Mouse (Mus musculus) 3134 (cell line): ENCODE results near the gene Mapkapk3.

Experiments used
- DNase-seq: peaks from one replicate; pipeline ENCODE4 v3.0.0-alpha.2; 2011; ENCODE audit warnings: low spot score; ENCODE audit not compliant: insufficient read length; ENCODE audit errors: extremely low read depth

The Mapkapk3 gene

GRCm38 (mm10) chr9:107294249-107294648 is 4.6 kb upstream of the Mapkapk3 start:
- no peak for DNase-seq

DNA sequence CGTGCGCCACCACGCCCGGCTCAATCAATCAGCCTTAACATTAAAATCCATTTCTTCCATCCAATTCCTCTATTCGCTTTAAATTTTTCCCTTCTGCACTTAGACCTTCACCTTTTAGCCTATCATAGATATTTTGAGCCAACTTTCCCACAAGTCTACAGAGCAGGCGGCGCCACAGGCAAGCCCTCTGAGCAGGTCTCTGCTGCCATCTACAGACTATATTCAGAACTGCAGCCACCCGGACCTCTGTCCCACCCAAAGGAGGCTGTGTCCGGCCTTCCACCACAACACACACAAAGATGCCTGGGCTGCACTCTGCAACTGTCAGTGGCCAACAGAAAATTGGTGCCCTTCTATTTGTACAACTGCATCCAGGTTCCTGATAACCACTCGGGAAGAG is 1.2 kb upstream of the Mapkapk3 start:
- DNase-seq = peak; percentile 25

GRCm38 (mm10) chr9:107288711-107289110 is 966 bp downstream of the Mapkapk3 start:
- DNase-seq = peak; percentile 37

DNA sequence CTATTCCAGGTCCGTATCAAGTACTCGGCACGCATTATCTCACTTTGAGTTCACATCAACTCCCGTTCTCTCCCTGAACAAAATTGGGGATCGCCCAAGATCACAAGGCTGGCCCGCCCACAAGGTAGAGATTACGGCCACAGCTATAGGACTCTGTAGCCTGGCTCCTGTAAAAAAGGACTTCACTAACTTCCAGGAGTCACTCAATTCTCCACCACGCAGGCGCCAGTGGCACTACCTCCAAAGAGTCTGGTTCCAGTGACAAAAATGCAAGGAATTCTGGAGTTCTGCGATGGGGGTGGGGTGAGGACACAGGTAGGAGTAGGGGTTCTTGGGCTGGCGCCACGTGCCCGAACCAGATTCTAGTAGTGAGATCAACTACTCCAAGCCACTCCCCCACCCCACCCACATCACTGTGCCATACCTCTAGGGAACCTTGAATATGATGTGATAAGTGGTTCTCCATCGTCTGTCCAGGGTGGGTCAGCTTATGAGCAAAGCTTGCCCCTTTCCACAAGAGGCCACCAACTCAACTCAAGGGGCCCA is 1.5 kb downstream of the Mapkapk3 start:
- no peak for DNase-seq

- no peak for DNase-seq
Observed at GRCm38 (mm10) chr9:107287294-107287693, 2.4 kb downstream of the Mapkapk3 start.

DNA sequence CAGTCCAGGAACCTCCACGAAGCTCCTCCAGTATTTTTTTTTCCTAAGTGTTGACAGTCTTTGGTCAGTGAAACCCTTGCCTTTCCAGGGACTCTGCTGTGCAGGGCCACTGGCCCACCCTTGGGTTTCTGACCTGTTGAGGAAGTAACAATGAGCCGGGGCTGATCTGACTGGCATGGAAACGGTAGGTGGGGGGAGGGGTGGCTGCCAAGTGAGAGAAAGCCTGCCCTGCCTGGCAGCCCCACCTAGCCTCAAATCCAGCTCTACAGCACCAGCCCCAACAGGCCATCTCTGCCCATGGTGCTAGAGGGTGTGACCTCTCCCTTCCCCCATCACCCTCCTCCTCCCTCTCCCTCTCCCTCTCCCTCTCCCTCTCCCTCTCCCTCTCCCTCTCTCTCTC is 4.7 kb downstream of the Mapkapk3 start:
- DNase-seq = no peak

- no peak for DNase-seq
Observed at GRCm38 (mm10) chr9:107282951-107283350, 6.7 kb downstream of the Mapkapk3 start.

- no peak for DNase-seq
Observed at GRCm38 (mm10) chr9:107281241-107281987, 8.3 kb downstream of the Mapkapk3 start.

GRCm38 (mm10) chr9:107280322-107281027 is 9.2 kb downstream of the Mapkapk3 start:
- no peak for DNase-seq

- DNase-seq = peak; percentile 24
Observed at GRCm38 (mm10) chr9:107279378-107280321, 10.0 kb downstream of the Mapkapk3 start.

GRCm38 (mm10) chr9:107278527-107279377 is 10.9 kb downstream of the Mapkapk3 start:
- peak; percentile 85 for DNase-seq

GRCm38 (mm10) chr9:107278126-107278525 is 11.6 kb downstream of the Mapkapk3 start:
- no peak for DNase-seq

GRCm38 (mm10) chr9:107277603-107278002 is 12.1 kb downstream of the Mapkapk3 start:
- DNase-seq = no peak

GRCm38 (mm10) chr9:107275710-107276109 is 14.0 kb downstream of the Mapkapk3 start:
- DNase-seq = peak; percentile 45

DNA sequence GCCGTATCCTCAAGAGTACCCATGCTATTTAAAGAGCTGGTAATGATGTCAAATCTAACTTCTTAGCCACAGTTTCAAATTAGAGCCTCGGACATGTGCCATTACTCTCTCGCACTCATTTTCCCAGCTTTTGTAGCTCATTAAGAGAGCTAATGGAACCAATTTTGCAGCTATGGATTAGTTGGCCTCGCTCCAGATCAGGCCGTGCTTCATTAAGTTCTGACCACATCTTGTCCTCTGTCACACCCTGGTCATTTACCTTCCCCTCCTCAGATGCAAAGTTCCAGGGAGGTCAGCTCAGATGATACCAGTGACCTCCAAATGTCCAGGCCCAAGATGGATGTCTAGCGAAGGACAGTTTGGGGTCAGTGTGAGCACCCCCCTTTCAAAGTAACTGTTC is 14.9 kb downstream of the Mapkapk3 start:
- no peak for DNase-seq

GRCm38 (mm10) chr9:107273184-107273583 is 16.5 kb downstream of the Mapkapk3 start:
- no peak for DNase-seq

GRCm38 (mm10) chr9:107272284-107272683 is 17.4 kb downstream of the Mapkapk3 start:
- no peak for DNase-seq

- no peak for DNase-seq
Observed at GRCm38 (mm10) chr9:107271177-107271938, 18.3 kb downstream of the Mapkapk3 start.

DNA sequence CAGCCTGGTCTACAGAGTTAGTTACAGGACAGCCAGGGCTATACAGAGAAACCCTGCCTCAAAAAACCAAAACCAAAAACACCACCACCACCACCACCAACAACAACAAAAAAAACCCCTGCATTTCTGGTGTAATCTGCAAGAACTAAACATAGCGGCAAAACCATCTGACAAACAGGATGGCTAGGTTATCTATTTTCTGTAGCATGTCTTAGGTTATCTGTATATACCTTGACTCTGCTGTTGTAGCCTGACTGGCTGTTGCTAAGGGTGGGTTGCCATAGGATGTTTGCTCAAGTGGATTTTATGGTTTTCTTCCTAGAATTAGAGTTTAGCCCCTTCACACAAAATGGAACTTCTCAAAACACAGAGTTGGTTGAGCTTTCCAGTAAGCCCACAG is 19.9 kb downstream of the Mapkapk3 start:
- no peak for DNase-seq
